Mouse (Mus musculus): ENCODE measurements around the gene Olfr630.
"Not testable (repeated sequence)": the region's sequence is repeated elsewhere in the genome, so short reads cannot be mapped to it uniquely, and the experiment has no call there.

Olfr630 gene

DNA sequence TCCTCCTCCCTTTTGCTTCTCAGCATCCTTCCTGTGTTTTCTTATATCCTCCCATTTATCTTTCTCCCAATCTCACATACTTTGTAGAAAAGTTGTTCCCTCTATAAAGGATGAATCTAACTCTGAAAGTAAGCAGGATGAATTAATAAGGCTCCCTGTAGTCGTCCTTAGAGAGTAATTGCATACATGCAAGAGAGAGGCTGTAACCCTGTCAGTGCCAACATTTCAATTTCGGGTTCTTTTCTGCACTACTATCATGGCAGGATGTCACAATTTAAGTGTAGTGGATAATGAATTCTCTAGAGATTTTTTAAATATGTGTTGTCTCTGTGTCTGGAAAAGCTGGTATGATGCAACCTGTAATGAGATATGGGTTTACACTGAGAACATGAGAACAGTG is at the start of gene Olfr630:
Olfr630 (minus strand) TSS at position 101 of the 400 bp plus-strand sequence.
- no peak for DNase-seq (ENCODE audit: low read depth, low spot score)

GRCm38 (mm10) chr7:103806856-103807255 is 49.7 kb upstream of the Olfr630 start:
- peak; percentile 46 for DNase-seq (ENCODE audit: low read depth, low spot score)

DNA sequence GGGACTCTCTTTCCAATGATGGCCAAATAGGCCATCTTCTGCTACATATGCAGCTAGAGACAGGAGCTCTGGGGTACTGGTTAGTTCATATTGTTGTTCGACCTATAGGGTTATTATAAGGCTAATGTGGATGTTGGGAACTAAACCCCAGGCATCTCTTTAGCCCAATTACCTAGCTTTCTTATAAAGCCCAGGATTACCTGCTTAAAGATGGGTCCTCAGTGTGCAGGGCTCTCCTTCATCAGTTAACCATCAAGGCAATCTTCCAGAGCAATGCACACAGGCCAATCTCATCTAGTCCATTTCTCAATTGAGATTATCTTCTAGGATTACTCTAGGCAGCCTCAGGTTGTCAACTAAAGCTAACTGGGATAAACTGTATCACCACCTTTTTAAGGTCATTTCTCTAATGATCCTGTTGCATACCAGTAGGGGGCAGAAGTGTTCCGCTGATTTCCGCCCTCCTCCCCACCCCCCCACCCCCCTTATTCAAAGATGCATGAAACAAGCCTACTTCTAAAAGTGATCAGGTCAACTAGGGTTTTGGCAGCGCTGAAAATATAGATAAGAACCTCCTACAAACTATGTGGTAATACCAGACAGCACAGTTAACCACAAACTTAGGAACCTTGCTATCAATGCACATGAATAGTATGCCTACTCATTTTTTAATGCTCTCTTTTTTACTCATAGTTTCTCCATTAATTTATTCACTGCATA is 35.7 kb upstream of the Olfr630 start:
- no peak for DNase-seq (ENCODE audit: low read depth, low spot score)

GRCm38 (mm10) chr7:103791721-103792120 is 34.6 kb upstream of the Olfr630 start, which contains the start of gene Olfr67:
Gene Olfr67, minus strand, starts transcription at chr7:103791821.
- DNase-seq (ENCODE audit: low read depth, low spot score), result no peak

DNA sequence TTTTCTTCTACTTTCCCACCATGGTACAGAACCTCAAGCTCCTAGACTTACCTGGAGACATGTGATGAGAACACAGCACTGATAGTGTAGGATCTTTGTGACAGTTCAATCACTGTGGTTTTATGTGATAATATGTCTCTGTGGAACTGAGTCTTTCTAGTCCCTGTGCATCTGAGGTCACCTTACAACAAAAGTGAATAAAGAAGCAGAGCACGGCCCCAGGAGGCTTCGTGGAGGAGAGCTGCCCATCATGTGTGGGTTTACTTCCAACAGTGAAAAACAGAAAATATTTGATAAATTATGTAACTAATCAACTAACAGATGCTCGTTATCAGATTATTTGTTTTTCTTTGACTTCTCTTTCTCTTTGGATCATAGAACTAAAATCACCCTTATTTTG is 22.5 kb upstream of the Olfr630 start, which contains the start of gene Olfr68:
Olfr68 (minus strand) TSS at position 101 of the 400 bp plus-strand sequence.
- no peak for DNase-seq (ENCODE audit: low read depth, low spot score)

- DNase-seq (ENCODE audit: low read depth, low spot score), result not testable (repeated sequence)
These were observed 20.5 kb upstream of the Olfr630 start for GRCm38 (mm10) chr7:103777652-103778051.

DNA sequence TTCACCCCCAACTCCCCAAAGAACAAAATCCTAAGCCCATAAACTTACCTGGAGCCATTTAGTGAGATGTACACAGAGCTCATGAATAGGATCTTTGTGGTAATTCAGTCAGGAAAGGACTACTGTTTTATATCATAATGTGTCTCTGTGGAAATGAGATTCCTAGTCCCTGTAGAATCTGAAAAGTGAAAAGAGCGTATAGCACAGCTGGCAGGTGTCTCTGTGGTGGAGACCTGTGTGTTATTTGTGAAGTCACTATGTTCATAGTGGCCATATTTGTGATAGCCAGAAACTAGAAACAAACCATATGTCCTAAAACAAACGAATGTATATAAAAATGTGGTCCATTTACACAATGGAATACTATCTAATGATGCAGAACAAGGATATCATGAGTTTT is 14.4 kb upstream of the Olfr630 start, which contains the start of gene Olfr69:
Olfr69 (minus strand) TSS at position 101 of the 400 bp plus-strand sequence.
- no peak for DNase-seq (ENCODE audit: low read depth, low spot score)

DNA sequence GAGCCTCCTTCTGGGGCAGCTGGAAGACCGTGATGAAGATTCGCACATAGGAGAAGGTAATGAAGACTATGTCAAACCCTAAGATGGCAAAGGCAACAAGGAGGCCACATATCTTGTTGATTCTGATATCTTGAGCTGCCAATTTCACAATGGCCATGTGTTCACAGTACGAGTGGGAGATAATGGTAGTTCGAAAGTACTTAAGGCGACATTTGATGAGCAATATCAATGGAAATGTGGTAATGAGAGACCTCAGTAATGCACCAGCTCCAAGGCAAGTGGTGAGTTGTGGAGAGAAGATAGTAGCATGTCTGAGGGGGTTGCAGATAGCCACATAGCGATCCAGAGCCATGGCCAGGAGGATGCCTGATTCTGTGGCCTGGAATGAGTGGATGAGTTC is 10.6 kb upstream of the Olfr630 start:
- not testable (repeated sequence) for DNase-seq (ENCODE audit: low read depth, low spot score)

DNA sequence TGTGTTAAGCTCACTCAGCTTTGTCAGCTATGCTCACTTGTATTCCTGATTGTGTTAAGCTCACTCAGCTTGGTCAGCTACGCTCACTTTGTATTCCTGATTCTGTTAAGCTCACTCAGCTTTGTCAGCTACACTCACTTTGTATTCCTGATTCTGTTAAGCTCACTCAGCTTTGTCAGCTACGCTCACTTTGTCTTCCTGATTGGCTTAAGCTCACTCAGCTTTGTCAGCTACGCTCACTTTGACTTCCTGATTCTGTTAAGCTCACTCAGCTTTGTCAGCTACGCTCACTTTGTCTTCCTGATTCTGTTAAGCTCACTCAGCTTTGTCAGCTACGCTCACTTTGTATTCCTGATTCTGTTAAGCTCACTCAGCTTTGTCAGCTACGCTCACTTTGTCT is 5.1 kb upstream of the Olfr630 start:
- DNase-seq (ENCODE audit: low read depth, low spot score), result not testable (repeated sequence)

DNA sequence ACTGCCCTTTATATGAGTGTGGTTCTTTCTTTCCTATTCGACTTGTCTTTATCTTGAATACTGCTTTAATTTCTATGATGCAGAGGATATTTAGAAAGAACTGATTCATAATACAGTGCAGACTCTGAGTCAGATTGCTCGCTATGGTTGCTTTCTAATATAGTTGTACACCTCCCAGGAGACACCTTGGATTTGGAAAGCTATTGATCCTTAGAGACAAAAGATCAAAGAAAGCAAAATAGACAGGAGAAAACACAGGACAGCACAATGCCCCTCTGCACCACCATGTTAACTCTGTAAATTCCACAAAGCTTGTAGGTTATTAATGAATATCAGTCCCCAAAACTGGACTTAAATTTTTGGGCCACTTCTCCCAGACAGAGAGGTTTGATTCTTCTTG is 12.3 kb downstream of the Olfr630 start, which contains the start of gene Olfr629:
Olfr629 (minus strand) TSS at position 101 of the 400 bp plus-strand sequence.
- DNase-seq (ENCODE audit: low read depth, low spot score), result no peak

DNA sequence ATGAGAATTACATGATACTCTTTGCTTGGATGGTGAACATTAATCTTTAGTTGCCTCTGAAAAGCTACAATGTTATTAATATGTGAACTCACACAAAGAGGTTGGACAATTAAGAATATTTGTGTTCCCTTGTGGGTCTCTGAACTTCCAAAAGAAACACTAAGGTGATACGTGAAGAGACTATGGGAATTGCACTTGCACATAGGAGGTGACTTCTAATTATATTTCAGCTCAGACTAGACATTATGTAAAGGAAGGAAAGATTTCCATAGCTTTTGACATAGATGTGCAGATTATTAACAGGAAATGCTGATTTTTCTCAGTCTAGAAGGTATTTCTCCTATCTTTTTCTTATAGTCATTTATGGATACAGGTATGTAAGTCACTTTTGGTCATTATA is 27.1 kb downstream of the Olfr630 start, which contains the start of gene Olfr628:
Olfr628 (plus strand) TSS at position 301 of the 400 bp plus-strand sequence.
- DNase-seq (ENCODE audit: low read depth, low spot score), result no peak

- DNase-seq (ENCODE audit: low read depth, low spot score), result not testable (repeated sequence)
These were observed 40.7 kb downstream of the Olfr630 start for GRCm38 (mm10) chr7:103716398-103716797.

- DNase-seq (ENCODE audit: low read depth, low spot score), result no peak
These were observed 42.8 kb downstream of the Olfr630 start, which contains the start of gene Olfr243 for GRCm38 (mm10) chr7:103714371-103714770. Gene Olfr243, plus strand, starts transcription at chr7:103714671.

DNA sequence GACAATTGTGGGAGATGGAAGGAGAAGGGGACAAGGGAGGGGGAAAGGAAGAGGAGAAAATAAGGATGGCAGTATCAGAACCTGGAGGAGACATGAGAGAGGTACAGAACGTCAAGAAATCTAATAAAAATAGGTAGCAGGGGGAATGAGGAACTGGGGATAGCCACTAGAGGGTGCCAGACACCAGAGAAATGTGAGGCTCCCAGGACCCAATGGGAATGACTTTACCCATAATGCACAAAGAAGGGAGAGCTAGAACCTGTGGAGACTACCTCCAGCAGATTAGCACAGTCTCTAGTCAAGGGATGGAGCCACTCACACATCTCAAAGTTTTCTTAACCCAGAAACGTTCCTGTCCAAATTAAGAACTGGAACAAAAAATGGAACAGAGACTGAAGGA is 45.1 kb downstream of the Olfr630 start:
- DNase-seq (ENCODE audit: low read depth, low spot score), result no peak
